Mouse (Mus musculus): ENCODE results near the gene Nfix.
"Not testable (repeated sequence)": the region's sequence is repeated elsewhere in the genome, so short reads cannot be mapped to it uniquely, and the experiment has no call there.

Nfix gene

DNA sequence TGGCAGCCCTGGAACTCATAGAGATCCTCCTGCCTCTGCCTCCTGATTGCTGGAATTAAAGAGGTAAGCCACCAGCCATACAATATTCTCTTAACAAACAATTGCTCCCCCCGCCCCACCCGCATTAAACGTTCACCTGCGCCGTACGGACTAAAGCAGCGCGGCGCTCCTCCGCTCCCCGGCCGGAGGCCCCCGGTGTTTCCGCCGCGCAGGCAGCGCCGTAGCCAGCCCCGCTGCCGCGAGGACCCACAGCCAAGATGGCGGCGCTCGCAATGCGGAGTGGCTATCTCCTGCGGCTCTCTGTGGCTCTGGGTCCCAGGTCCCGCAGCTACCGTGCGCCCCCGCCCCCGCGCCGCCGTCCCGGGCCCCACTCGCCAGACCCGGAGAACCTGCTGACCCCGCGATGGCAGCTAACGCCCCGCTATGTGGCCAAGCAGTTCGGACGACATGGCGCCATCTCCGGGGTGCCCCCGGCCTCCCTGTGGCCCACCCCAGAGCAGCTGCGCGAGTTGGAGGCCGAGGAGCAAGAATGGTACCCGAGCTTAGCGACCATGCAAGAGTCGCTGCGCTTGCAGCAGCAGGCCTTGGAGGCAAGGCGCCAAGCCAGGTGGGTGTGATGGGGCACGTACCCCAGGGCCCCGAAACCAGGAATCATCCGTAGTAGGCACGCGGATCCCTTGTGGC lies 32.0 kb upstream of the Nfix start:
- DNase-seq: peak; percentile 86

DNA sequence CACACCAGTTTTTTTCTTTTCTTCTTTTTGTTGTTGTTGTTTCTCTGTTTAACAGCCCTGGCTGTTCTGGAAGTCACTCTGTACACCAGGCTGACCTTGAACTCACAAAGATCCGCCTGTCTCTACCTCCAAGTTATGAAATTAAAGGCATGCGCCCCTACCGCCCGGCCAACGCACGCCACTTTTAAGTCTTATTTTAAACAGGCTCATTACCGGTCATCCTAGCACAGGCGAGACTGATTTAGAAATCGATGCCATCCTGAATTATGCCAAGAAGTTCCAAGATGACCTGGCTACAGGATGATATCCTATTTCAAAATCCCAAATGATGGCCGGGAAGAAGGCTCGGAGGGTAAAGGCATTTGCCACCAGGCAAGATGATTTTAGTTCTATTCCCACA lies 31.3 kb upstream of the Nfix start, which contains the start of gene Gadd45gip1:
Gadd45gip1 (plus strand) TSS at position 33 of the 400 bp plus-strand sequence.
- DNase-seq: no peak

DNA sequence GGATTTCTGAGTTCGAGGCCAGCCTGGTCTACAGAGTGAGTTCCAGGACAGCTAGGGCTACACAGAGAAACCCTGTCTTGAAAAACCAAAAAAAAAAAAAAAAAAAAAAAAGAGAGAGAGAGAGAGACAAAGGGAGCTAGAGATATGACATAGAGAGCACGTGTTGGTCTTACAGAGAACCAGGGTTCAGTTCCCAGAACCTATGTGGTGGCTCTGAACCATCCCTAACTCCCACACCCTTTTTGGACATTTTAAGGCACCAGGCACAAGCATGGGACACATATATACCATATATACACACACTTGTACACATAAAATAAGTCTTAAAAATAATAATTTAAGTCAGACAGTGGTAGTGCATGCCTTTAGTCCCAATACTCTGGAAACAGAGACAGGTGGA lies 26.4 kb upstream of the Nfix start:
- DNase-seq: not testable (repeated sequence)

DNA sequence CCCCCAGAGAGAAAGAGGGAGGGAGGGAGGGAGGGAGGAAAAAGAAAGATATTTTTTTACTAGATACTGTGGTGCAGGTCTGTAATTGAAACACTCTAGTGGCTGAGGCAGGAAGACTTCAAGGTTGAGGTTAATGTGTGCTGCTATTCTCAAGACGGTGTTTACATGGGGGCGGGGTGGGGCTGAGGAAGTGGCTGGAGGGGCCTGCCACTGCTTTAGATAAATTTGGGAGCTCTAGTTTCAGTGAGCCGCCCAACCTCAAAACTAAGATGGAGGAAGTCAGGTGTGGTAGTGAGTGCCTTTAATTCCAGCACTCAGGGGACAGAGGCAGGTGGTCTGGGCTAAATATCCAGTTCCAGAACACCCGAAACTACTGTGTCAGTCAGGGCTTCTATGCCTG lies 25.5 kb upstream of the Nfix start:
- no peak for DNase-seq

DNA sequence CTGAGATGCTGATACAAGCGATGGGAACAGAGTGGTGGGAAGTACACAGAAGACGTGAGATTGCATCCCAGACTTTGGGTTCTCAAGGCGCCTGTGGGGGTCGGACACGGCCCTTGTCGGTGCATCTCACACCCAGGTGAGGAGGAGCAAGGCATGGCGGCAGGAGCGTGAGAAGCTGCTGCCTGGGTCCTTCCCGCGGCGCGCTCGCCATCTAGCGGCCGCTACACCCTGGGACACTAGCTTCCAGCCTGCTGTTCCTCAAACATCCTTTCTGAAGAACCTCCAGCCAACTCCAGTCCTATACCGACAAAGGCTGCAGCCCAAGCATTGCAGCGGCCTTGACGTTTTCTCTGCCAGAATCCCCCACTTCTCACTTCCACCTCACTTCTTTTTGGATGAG lies 23.5 kb upstream of the Nfix start:
- DNase-seq: peak; percentile 69

DNA sequence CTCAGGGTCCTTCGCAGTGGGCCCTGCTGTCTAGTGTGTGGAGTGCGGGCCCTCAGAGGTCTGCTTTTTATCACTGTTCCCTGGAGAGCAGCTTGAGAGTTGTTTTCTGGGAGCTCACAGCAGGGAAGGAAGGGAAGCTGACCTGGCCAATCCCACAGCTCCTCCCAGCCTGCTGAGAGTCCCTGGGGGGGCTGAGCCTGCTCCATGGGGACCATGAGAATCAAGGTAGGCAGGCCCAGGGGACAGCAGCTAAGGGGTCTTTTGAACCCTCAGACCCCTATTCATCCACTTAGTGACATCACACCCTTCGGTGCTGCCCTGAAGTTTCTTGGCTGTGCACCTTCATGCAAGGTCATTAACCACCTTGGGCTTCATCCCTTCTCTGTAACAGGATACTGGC lies 22.6 kb upstream of the Nfix start, which contains the start of gene Dand5:
Dand5 (minus strand) TSS at position 101 of the 400 bp plus-strand sequence.
- DNase-seq: no peak

DNA sequence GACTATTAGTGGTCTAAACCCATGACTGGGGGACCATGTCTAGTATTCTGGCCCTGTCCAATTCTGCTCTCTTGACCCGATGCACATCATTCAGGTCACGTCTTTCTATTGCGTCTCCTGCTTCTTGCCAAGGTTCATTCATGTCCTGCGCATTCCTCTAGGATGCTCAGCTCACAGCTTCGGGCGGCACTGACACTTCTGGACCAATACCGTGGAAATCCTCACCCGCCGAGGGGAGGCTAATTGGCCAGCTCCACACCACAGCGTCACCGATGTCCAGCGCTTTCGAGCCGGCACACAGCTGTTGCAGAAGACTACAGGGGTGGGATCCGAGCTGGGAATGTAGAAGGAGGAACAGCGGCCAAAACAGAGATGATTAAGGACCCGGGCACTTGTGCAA lies 16.0 kb upstream of the Nfix start:
- no peak for DNase-seq

DNA sequence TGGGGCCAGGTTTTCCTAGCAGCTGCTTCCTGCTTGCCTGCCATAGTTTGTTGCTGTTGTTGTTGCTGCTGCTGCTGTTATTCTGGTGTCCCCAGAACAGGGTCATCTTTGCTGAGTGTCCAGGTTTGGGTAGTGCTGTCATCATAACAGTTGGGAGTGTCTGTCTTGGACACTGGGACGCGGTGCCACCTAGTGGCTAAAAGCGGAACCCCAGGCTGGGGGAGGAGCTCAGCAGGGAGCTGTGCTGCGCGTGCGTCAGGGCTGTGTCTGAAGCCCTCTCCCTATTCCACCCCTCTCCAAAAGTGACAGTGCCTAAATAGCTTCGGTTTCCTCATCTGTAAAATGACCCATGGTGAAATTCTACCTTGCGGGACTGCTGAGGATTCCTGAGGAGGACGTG lies 15.4 kb upstream of the Nfix start:
- peak; percentile 94 for DNase-seq

DNA sequence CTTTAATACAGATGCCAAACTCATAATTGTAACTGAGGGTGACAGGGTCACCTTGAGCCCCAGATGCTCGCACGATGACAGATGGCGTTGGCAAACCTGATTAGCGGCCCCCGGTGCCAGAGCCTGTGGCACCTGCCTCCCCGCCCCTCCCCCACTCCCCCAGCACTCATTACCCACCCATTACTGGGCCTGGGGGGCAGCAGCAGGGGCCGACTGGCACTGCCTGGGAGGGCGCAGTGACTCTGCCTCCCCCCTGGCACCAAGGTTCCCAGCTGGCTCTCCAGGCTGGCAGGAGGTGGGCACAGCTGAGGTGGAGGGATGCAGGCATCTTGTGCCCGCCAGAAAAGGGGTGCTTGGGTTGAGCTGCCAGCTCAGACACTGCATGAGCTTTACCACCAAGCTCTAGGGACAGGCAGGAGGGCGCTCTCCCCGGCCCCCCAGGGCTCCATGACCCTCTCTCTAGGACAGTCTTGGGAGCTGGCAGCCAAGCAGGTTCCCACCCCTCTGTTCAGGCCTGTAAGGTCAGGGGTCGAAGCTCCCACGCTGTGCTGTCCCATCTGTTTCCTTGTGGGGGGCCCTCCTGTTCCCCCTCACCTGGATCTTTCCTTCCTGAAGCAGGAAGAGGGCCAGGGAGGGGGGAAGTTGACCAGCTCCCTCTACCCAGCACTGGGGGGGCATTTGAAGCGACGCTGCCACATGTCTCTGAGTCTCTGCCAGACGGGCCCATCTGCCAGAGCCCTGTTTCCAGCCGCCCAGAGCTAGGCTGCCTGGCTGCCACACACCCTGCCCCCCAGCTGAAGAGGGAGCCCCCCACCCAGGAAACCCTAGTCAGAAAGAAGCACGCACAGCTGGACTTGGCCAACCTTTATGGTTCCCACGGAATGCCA lies 14.7 kb upstream of the Nfix start:
- no peak for DNase-seq

DNA sequence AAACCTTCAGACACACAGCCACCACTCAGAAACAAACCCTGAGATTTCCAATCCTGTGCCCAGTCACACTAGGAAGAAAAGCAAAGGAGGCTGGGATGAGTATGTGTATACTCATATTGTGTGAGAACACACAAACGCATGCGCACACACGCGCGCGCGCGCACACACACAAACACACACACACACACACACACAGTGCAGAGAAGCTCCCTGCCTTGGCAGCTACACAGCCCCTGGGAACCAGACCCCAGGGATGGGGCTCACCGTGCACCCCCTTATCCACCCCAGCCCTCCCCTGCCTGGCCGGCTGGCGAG lies 14.1 kb upstream of the Nfix start:
- no peak for DNase-seq

DNA sequence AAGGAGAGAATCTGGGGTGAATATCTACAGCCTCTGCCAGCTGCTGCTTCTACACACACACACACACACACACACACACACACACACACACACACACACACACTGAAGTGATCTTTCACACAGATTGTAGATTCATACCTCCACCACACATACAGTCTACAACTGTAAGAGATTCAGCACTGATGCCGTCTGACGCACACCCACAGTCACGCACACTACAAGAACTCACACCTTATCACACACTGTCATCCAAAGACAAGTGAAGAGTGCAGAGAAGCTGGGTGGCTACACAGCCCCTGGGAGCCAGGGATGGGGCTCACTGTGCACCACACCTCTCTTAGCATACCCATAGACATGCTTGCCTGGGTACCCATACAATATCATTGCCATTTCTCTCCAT lies 13.7 kb upstream of the Nfix start:
- no peak for DNase-seq

DNA sequence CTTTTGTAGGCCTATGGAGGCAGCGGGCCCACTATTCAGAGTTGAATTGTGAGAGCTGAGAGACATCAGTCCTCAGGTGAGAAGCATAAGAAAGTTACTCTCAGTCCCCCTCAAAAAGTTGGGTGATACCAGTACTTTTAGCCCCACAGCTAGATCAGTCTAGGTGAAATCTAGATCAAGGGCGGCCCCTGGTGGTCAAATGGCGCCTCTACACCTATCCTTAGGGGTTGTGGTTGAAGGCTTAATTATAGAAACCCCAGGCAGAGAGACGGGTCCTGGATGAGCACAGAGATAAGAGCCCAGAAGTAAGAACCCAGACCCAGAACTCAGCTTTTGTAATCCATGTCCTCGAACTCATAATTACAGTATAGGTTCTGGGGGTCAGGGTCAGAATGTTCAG lies 12.9 kb upstream of the Nfix start:
- DNase-seq: peak; percentile 76

DNA sequence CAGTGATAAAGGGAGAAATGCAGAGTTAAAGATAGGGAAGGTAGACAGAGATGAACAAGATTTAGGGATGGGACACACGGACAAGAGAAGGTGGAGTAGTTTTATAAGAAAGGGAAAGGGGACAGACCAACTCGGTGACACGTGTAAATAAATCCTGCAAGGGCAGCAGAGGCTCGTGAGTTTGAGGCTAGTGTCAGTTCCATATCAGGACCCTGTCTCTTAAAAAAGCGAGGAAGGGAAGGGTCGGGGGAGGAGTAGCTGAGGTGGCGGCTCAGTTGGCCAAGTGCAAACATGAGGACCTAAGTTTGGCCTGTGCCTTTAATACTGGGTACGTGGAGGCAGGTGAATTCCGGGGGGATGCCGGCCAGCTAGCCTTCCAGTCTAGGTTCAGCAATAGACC lies 11.2 kb upstream of the Nfix start:
- no peak for DNase-seq

DNA sequence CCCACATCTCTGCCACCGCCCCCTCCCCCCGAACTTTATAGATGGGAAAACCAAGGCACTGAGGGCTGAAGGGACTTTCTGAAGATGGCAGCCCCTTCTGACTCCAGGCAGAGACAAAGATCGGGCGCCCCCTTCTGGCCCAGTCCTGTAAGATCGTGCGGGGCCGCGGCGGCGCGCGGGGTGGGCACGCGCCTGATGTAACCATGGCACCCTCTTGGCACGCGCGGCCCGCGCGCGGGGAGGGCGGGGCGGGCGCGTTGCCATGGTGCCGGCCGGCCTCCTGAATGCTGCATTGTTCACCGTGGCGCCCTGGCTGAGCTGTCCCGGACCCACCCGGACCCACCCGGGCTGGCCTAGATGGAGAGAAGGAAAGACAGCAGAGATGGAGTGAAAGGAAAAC lies 10.8 kb upstream of the Nfix start:
- DNase-seq: peak; percentile 96

DNA sequence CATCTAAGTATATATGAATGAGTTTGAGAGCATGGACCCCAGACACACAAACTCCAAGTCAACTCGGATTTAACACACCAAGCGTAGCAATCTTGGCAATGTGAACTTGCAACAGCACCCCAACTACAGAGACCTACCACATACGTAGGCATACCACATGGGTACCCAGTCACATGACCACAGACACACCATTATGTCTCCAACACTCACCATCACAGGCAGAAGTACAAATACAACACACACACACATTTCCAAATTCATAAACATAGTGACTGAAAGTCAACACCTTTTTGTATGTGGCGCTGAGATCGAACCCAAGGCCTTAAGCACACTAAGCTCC lies 9.8 kb upstream of the Nfix start:
- no peak for DNase-seq

DNA sequence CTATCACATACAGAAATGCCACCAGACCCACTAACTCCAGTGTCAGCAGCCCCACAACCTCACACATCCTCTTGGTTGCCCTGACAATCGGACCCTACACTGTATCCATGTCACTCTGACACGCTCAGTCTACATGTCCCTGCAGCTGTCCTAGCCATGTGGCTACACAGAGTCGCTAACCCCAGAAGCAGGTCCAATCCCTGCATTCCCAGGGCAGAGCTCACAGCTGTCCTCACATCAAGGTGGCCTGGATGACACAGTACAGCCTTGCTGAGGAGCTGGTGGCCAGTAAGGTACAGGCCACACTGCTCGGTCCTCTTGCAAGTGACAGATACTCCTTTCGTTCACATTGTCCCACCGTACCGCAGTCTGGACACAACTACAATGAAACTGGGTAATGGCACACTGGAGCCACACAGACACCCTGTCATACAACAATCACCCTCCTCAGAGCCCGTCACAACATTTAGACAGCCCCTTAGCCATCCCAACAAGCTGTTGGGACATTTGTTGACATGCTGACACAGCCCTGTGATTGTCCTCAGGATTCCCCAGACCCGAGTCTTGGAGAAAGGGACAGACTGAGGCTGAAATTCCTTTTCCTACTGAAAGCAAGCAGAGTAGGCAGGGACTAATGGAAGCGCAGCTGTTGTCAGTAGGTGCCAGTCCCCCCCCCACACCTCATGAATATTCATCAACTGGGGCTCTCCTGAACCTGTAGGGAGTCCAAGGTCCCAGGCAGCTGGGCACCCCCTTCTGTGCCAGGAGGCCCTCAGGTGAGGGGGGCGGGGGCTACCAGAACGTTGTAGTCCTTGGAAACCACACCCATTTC lies 9.2 kb upstream of the Nfix start:
- no peak for DNase-seq

DNA sequence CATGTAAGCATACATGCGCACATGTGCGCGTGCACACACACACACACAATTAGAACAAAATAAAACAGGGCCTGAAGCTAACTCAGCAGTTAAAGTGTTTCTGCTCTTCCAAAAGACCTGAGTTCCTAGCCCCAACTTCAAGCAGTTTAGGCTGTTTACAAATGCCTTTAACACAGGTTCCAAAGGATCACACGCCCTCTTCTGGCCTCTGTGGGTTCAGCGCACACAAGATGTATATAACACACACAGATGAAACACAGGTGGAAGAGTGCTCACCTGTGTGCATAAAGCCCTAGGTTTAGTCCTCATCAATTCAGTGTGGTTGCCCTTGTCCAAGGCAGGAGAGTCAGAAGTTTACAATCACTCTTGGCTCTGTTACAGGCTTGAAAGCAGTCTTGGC lies 5.9 kb upstream of the Nfix start:
- no peak for DNase-seq

DNA sequence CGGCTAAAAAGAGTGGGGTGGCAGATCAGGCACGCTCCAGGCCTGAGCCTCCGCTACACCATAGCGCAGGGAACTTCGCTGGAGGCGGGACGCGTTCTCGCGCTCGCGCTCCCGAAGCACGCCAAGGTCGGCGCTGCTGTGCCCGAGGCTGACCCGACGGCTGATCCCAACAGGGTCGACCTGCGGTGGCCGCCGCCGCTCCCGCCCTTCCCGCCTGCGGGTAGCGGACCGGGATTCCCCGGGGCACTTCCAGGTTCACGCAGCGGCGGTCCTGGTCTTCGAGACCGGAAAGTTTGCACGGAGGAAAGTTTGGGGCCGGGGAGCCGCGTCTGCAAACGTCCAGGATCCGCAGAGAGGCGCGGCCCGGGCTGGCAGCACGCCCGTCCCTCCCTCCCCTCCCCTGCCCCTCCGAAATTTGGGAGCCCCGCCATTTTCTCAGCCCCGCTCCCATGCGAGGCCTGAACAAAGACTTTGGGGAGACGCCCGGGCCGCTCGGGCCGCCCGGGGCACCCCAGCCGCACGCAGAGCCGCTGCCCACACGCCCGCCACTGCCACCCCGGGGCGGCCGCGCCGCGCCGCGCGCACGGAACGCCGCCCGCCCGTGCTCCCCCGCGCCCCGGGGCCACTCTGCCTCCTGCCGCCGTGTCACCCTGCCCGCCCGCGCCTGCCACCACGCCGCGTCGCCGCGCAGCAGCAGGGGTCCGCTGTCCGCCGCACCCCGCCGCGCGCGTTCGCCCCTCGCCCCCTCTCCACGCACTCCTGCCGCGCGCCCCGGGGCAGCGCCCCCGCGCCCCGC lies 810 bp downstream of the Nfix start:
- peak; percentile 64 for DNase-seq

DNA sequence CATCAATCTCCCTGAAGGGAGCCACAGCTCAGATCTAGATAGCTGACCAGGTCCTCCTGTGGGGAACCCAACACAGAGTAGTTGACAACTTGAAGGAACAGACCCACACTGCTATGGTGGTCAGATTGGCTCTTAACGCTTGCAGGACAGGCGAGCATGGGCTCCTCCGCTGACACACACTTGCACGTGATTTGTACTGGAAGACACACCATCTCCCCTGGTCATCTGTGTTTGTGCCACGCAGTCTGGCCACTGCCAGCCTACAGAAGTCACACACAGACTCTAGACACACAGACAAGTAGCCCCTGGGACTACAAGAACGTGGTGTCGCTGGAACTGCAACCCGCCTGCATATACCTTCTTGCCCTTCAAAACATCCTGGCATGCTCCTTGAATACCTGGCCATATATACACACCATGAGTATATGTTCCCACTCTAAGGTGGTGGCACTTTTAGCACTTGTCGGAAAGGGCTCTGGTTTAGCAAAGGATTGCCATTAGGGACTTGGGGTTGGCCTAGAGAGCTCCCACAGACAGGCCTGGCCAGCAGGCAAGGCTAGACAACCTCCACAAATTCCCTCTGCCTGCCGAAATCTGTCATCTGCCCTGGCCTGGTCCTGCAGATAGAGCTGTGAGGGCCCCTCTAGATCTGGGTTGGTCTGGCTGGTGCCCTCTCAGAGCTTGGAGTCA lies 1.6 kb downstream of the Nfix start:
- DNase-seq: peak; percentile 39

DNA sequence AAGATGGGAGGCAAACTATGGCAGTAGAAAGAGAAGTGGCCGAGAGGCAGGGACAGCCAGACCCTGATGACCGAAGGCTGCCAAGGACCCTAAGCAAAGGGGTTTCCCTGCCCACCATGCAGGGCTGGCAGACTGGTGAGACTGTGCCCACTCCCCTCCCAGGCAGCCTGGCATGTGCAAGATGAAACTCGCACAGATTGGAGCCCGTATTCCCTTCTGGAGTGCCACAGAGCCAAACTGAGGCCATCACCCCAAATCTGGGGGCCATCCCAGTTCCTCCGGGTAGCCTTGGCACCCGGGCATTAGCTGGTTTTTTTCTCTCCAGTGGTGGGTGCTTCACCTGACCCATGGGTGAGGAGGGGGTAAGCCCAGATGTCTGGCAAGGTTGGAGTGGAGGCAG lies 2.2 kb downstream of the Nfix start:
- peak; percentile 36 for DNase-seq

DNA sequence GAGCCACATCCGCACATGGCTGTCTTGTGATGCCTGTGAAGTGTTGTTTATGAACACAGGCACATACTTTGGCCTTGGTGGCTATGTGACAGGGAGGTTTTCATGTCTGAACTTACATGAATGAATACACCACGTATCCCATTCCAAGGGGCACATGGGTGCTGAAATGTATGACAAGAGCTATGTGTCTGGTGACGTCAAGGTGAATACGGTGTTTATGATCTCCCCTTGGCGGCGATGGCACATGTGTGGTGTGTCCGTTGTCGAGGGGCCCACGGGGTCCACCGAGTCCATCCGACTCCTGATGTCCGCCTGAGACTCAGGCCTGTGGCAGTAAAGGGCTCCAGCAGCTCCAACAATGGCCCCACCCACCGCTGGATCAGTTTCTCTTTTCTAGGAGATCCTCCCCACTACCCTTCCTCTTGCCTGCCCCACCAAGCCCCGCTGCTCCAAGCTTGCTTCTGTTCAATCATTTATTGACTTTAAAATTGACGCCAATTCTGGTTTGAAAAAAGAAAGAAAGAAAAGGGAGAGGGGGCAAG lies 2.8 kb downstream of the Nfix start:
- no peak for DNase-seq

DNA sequence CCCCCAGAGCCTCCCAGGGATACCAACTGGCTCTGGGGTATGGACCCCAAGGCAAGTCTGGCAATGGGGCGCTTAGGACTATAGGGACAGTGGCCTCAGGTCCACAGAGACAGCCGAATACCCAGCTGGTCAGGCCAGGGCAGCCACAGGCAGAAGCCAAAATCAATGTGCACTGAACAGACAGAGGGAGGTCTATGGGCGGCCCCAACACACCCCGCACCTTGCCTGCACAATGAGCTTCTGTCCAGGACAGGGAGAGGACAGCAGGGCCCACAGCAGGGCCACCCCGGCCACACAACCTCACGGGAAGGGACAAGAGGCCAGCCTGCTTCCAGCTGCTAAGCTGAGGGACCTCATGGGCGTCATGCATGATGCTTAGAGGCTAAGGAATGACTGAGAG lies 5.7 kb downstream of the Nfix start:
- DNase-seq: peak; percentile 56
